Mouse (Mus musculus): ENCODE results near the gene Abca4.
"Not testable (repeated sequence)": the region's sequence is repeated elsewhere in the genome, so short reads cannot be mapped to it uniquely, and the experiment has no call there.

Gene Abca4

DNA sequence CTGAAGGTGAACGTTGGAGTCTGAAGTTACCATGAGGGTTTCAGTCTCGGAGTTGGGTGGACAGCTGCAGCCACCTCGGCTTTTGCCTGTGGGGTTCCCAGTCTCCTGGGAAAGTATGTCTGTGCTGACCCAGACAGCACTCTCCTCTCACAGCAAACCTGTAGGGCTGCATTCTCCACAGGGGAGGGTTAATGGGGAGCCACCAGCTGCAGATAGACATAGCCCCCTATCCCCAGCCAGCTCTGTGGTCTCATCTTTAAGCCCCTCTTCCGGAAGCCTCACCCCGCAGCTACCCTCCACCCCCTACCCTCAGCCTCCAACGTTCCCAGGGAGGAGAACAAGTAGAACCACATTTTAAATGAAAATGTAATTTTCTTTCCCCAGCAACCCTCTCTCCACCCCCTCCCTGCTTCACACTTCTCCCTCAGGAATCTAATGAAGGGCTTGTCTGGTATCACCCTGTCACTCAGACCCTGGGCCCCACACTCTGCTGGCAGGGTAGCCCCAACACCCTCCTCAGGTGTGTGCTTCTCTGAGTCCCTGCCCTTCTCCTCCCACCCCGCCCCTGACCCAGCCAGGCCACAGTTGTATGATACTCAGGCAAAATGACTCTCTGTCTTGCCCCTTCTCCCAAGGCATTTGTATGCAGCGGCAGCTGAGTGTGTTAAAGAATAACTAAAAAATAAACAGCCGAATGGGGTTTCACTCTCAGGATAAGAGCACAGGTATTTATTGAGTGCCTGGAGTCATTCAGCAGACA, 14.4 kb downstream of the Abca4 start:
- DNase-seq: no peak

DNA sequence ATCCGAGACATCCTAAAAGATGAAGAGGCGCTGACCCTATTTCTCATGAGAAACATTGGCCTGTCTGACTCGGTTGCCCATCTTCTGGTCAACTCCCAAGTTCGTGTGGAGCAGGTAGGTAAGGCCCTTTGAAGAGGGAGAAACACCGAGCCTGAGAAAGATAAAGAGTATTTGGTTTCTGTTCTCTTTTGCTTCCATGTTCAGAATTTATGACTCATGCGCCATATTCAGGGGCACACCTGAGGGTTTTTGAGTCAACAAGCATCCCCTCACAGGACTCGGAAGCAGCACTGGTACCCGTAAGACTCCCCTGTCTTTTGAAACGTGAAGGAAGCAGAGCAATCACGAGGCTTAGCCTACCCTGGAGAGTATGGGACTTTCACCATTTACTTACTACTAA, 18.3 kb downstream of the Abca4 start:
- DNase-seq: no peak

DNA sequence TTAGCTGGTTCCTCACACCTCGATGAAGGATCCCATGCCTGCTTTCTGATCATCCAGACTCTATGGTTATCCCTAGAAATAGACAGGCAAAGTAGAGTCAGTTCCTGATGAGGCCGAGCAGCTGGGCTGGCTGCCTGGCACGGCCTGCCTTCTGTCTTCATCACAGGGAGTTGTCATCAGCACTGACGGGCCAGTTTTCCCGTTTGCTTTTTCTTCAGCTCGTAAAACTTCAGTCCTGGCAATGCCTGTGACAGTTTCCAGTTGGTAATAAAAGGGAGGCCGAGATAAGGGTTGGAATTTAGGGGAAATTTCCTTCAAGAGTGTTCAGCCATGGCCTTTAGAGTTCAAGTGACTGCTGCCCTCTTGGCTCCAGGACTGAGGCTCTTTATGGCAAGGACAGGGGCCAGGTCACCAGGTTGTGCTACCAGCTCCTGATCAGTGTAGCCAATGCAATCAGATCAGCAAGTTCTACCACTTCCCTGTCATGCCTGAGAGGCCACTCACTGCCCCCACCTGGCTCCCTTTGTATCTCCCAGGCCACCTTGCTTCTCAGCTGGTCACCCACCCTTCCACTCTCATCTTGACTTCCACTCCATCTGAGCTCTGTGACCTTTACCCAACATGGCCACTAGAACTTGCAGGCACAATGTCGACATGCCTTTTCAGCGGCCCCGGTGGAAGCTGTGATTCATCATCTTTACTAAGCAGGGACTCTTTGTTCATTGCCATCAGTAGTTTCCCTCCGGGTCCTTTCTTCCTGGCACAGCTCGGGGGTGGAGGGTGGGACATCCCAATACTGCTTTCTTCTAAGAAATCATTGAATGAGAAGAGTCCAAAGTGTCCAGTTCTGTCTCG, 20.5 kb downstream of the Abca4 start:
- no peak for DNase-seq

DNA sequence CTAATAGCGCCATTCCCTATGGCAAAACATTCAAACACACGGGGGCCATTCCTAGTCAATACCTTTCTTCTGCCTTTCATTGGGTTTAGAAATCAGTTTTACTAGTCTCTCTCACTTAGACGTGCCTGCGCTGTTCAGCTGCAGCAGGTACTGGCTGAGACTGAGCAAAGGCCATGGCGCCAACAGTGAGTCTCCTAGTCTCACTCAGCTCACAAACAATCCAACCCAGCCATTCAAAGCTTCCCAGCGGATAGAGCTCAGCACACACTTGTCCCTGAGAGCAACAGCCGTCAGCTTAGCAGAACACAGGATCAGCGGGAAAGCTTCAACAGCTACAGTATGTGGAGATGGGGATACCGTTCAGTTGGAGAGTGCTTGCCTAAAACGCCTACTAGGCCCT, 27.5 kb downstream of the Abca4 start:
- no peak for DNase-seq

DNA sequence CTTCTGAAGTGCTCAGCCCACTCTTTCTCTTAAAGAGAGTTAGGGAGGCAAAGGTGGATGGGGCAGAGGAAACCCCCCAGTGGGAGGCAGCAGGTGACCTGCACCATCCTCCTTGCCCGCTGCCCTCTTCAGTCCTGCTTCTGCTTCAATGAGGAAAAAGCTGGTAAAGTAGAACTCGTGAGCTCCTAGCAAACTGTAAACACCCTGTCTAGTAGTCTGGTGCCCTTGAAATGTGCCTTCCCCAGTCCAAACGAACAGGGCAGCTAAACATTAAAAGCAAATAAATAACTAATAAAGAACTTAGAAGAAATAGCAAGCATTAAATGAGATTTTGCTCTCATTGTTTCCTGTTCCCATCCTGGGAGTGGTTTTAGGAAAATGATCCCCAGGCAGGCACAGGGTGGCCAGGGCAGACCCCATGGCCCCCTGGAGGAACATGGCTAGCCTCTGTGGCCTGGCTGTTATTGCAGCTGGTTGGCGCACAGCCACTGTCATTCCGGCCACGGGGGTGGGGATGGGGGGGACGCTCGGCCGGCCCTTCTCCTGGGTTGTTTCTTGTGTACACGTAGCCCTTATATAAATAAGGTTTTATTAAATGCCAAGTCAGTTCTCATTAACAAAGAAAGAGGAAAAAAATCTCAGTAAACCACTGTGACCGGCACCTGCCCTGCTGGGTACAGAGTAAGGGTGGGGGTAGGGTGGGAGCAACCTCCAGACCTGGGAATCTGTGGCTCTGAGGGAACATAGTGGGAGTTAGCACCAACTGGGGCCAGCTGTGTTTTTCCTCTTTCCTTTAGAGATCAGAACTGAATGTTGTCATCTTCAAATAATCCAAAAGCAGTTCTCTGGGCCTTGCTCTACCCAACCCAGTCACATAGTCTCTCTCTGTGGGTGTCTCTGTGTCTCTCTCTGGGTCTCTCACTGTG, 28.7 kb downstream of the Abca4 start:
- DNase-seq: no peak

DNA sequence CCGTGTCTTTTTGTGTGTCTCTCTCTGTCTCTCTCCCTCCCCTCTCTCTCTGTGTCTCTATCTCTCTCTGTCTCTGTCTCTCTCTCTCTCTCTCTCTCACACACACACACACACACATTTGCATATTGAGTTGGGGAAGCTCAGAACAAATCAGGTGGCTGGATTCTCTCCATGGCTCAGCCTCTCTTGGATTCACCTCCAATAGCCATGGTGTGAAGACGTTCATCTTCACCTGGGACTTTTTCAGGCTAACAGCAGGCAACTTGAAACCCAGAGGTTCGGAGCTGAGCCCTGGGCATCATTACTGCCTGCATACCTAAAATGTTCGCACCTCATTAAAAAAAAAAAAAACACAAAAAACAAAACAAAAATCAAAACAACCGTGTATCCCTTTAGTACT, 29.4 kb downstream of the Abca4 start:
- no peak for DNase-seq

DNA sequence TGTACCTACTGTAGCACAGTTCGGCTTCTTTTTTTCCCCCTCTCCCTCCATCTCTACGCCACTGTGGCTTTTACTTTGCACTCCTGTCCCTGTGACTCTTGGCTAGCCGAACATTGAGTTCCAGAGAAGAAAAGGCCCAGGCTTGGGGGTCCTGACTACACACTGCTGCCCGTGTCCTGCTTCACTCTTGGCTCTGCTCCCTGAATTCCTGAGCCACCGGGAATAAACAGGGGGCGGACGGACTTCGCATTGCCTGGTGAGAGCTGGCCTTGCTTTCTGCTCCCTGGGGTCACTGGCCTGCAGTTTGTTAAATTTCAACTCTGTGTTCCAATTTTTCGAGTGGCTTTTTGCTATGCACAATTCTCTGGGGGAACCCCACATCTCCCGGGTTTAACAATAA, 30.1 kb downstream of the Abca4 start:
- no peak for DNase-seq

DNA sequence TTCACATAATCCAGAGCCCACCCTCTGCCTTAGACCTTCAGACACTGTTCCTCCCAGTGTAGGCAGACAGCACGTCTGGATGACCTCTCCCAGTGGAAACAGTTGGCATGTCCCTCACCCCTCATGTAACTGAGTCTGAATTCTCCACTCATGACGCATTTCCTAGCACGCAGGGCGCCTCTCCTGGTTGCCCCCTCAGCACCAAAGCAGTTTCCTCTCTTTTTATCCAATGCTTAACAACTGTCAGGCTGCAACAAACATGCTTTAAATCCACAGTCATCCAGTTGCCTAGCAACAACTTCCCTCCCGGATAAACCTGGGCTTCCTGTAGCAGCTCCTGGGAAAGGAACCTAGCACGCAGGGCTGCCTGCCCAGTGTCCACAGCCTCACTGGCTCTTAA, 33.9 kb downstream of the Abca4 start:
- DNase-seq: peak; percentile 31

DNA sequence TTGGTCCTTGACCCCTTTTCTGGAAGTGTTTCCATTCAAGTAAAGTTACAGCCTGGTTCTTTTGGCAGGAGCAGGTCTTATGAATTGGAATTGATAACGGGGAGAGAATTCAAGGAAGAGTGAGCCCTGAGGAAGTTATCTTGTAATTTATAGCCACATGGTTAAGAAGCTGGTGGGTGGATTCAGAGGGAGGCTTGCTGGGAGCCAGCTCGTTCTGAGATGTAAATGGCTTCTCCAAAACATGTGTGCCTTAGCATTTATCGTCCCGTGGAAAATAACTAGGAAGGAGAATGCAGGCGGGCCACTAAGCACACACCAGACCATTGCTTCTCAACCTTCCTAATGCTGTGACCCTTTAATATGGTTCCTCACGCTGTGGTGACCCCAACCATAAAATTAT, 34.9 kb downstream of the Abca4 start:
- DNase-seq: no peak

DNA sequence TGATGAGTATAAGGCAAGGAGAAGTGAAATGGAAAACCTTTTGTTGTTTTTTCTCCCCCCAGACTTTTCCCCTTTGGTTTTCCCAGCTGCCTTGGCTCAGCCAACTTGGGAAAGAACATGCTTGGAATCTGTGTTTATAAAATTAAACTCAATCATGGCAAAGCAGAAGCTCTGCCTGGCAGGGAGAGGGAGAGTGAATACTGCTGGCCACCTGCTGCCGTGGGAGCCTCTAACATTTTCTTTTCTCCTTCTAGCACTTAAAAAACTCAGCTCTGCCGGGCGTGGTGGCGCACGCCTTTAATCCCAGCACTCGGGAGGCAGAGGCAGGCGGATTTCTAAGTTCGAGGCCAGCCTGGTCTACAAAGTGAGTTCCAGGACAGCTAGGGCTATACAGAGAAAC, 37.4 kb downstream of the Abca4 start:
- not testable (repeated sequence) for DNase-seq

DNA sequence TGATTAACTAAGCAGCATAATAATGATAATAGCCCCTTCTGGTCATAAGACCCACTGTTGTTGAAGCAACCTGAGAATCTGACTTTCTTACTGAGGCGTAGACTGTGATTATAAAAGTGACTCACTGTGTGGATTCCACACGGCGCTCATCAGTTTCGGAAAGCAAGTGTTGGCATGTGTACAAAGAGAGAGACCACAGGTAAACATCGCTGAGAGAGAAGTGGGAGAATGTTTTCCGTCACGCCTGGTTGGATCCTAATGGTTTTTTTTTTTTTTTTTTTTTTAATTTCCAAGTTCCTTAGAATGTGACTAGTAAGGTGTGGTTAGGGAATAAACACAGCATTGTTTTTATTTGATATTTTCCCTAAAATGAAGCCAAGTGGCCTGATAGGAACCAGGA, 38.1 kb downstream of the Abca4 start:
- DNase-seq: no peak

DNA sequence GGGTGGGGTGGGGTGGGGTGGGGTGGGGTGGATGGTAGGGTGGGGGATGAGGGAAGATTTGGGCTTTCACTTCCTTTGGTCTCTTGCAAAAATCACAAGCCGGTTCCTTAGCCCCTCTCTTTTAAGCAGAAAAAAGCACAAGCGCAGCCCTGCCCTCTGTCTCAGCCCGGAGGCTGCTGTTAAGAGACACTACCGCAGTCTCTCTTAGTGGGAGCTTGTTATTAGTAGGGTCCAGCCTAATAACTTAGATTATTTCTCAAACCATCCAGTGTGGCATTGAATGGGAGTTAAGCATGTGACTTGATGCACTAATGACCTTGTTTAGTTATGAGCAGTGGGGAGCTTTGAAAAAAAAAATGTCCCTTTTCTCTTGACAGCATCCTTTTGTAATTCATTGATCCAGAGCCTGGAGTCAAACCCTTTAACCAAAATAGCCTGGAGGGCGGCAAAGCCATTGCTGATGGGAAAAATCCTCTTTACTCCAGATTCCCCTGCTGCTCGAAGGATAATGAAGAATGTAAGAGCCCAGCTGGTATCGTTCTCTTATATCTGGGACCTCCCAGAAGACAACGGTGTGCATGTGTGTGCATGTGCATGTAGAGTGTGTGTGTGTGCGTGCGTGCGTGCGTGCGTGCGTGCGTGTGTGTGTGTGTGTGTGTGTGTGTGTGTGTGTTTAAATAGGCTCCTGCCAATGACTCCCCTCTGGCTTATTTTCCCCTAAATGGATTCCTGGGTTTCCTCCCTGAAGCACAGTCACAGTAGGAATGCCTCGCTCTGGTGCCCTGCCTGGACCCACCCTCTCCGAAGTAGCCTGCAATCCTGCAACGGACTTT, 41.1 kb downstream of the Abca4 start:
- DNase-seq: peak; percentile 51

DNA sequence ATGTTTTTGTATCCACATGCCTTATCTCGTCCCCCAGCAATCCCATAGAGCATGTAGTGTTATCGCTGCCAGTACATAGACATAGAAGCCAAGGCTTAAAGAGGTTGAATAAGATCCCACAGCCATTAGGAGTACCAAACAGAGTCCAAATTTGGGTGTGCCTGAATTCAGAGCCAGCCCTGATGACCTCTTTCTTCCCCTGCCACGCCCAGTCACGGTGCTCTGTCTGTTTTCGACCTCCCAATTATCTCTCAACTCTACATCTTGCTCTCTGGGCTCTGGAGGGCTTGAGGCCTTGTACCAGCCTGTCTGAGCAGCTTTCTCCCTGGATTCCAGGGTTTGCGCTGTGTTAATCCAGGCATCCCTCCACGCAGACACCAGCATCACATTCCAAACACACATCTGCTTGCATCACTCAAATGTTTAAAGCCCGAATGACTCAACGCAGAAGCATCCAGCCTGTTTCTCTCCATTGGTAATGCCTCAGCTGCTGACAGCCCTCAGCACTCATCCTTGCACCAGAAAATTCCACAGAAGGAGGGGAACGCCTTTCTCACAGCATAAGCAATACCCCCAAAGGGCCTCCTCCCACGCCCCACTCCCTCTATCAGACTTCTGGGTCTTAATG, 43.9 kb downstream of the Abca4 start:
- DNase-seq: no peak

DNA sequence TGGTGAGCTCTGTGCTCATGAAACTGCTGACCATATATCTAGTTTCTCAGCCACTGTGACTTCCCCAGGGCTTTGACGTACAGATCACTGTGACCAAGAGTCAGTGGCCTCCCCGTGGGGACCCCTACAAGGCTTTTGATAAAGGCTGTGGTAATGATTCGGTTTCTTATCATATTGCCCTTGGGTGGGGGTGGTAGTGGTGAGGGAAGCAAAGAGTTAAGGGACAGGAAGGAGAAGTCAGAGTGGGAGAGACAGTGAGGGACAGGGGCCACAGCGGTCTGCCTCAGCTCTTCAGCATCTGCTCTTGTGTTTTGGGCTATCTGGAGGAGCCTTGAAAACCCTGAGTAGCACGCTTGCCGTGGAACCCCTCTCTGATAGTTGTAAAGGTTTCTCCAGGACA, 46.1 kb downstream of the Abca4 start:
- no peak for DNase-seq

DNA sequence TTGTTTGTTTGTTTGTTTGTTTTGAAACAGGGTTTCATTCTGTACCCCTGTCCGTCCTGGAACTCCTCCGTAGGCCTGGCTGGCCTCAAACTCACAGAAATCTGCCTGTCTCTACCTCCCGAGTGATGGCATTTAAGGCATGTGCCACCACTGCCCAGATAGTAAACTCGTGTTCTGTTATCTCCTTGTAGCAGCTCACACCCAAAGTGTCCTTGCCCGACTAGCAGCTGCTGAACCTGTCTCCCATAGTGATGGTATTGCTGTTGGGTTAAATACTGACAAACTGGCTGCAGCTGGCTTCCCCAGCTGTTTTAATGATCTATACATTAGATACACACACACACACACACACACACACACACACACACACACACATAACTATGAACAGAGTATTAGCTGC, 55.5 kb downstream of the Abca4 start:
- no peak for DNase-seq

DNA sequence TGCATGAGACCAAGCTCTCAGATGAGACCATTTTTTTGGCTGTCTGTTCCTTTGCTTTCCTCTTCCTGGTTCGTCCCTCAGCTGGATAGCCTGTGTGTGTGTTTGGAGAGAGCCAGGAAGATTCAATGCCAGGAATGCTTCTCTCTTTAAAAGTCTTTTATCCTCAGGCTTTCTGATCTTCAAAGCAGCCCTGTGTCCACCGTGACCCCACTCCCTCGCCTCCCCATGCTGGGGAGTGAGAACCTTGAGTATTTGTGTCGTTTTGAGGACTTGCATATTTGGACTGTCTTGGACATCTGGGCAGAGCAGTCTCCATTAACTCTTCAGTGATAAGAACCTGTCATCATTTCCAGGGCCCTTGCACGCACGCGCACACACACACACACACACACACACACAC, 57.8 kb downstream of the Abca4 start:
- DNase-seq: no peak

DNA sequence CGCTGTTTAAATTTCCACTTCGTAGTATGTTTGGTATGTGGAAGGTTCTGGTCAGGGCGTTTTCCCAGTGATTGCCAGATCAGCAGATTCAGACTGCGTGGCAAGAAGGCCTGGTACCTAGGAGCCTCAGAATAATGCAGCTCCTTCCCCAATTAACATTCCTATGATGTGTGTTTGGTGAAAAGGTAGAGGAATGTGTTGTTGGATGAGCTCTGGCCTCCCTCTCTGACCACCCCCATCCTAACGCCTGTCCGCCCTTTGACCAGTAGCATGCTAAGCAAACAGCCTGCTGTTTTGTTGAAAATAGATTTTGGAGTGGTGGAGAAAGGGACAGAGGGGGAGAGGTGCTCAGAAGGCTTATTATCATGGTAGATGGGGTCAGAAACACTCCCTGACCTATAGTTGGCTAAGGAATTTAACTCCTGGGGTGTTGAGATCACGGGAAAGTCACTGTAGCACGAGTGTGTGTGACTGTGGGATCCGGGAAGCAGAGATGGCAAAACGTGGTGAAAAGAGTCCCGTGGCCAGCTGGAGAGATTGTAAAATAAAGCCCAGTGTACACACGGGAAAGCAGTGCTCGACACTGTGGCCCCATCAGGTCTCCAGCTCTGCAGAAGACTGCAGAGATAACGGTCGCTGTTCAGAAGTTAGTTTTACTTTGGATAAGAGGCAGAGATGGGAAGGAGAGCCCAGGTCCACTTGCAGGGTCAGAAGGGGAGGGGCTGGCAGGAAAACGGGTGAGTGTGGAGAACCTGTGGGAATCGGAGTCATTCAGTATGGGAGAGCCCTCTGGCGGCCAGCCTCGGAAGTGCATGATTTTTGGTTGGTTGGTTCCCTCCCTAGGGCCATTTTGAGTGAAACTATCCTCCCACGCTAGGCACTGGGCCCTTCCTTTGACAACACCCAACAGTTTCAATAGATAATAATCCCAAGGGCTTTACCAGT, 59.9 kb downstream of the Abca4 start:
- DNase-seq: peak; percentile 85

DNA sequence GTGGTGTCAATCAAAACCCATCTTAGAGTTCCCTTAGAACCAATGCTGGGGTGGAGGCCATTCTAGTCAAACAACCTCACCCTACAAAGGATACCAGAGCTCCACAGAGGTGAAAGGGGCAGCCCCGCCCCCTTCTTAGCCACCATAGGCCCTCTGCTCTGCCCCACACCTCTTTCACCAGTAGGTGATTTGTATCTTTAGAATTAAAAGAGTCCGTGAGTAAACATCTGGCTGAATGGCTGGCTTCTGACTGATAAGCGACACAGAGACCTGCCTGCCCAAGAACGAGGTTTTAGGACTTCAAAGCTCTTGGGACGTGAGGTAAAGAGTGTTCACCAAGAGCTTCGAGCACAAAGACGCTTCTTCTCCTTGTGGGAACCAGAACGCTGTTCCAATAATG, 62.7 kb downstream of the Abca4 start:
- DNase-seq: no peak

DNA sequence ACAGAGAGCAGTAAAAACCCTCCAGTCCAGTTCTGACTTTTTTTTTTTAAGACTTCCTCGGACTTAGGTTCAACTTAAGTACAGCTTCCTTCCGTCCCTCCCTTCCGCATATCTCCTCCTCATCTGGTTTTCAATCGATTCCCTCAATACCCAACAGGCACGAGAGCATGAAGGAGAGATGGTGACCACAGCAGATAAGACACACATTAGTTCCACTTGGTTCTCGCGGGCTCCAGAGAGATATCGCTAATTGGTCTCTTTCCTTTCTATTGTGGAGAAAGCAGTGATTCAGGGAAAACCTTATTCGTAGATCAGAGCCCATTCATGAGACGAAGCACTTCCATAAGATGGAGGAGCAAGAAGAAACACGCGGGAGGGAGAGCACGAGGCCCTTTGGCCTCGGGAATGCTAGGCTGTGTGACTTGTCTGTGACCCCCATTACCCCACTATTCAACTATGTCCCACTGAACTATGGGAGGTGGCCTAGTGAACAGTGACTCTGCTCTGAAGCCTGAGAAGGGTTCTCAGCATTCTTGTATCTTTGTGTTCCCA, 63.5 kb downstream of the Abca4 start:
- no peak for DNase-seq

DNA sequence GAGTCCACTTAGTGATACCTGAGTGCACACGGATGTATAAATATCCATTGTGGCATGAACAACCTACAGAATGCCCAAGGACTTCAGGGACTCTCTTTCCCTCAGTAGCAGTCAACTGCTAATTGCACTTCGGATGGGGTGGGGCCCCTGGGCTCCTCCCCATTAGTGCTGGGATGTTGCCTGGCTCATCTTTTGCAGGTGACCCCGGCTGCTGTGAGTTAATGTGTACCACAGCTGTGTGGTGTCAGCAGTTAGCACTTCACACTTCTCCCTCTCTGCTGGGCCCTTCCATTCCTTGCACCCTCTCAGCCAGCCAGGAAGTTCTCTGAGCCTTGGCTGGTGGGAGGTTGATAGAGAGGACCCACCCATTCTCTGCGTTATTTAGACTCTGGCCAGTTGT, 65.2 kb downstream of the Abca4 start:
- no peak for DNase-seq
